8 mouse cellular contexts compared by ENCODE assay signal in genomic region chr1:180863606-180864005, GRCm38 (mm10). TPM values are rescaled to one million over a fixed set of nuclear protein-coding genes. Genes with fewer than 3 reads are reported as not detected.
DNase-seq lines count a peak whose midpoint lies in the region; ATAC-seq and TF ChIP-seq lines count a peak whose summit lies in the region.

No protein-coding gene starts in this region.

- peak; percentile 58; the same call in 1 of the 2 replicates for ATAC-seq in granulocyte monocyte progenitor cell, adult 5-6 weeks (replicated peaks; ENCODE audit: poor library complexity, severe bottlenecking)
- no peak for ATAC-seq in forebrain, embryonic 15.5 days (replicated peaks)

- no peaks in the 10 kb centered on the region; the same call in 1 of the 2 replicates for H3K4me1 ChIP-seq in cerebellum, adult 2 months (ENCODE audit: control insufficient read depth, insufficient read depth, low read length)
- no peaks in the 10 kb centered on the region for H3K4me1 ChIP-seq in forebrain, embryonic 15.5 days

- no peak overlapping the region for H3K27ac ChIP-seq in cerebellum, adult 2 months (ENCODE audit: insufficient read depth, low read length)
- H3K27ac ChIP-seq in left cerebral cortex, adult 2 months, result no peak overlapping the region
- H3K27ac ChIP-seq in forebrain, embryonic 15.5 days (replicated peaks), result no peak overlapping the region

- peak; percentile 58; the same call in 1 of the 2 replicates for TF ChIP-seq CTCF in cerebellum, adult 2 months (IDR thresholded peaks at IDR 0.05; ENCODE audit: borderline replicate concordance, insufficient read depth, low read depth, low read length)
- TF ChIP-seq CTCF in left cerebral cortex, adult 2 months (IDR thresholded peaks at IDR 0.05), result peak; percentile 87

- intact Hi-C loops in left cerebral cortex, adult 2 months (cut with DNase I), result no loop called here

- no peak overlapping the region for H3K4me2 ChIP-seq in forebrain, embryonic 15.5 days (replicated peaks)

- no peaks in the 10 kb centered on the region for H3K27me3 ChIP-seq in cerebellum, adult 2 months (ENCODE audit: control insufficient read depth, insufficient read depth, low read length)
- H3K27me3 ChIP-seq in forebrain, embryonic 15.5 days, result no peaks in the 10 kb centered on the region

- DNase-seq in cerebellum, adult 2 months, result peak in 1 of 2 experiments; percentile 18
- no peak for DNase-seq in cerebellum, adult 11-12 months
- no peak for DNase-seq in left cerebral cortex, adult 2 months (ENCODE audit: extremely low spot score in 1 of 2, low spot score in 2 of 2)
- no peak for DNase-seq in left cerebral cortex, adult 18-20 months (ENCODE audit: low spot score in 2 of 2)
- DNase-seq in MN1 (ENCODE audit: low spot score), result peak; percentile 76
- peak; percentile 72 for DNase-seq in naive thymus-derived CD4-positive, alpha-beta T cell, adult 2 months (ENCODE audit: low read depth)

- no peak overlapping the region for H3K9ac ChIP-seq in forebrain, embryonic 15.5 days (replicated peaks)

- no peak overlapping the region for H3K4me3 ChIP-seq in cerebellum, adult 2 months (replicated peaks; ENCODE audit: insufficient read depth, low read depth, low read length)
- no peak overlapping the region for H3K4me3 ChIP-seq in left cerebral cortex, adult 2 months
- no peak overlapping the region for H3K4me3 ChIP-seq in forebrain, embryonic 15.5 days

- 0% methylated on average over 1 of the region's 1 CpGs for WGBS in cerebellum, adult 2 months
- 10% methylated on average over 1 of the region's 1 CpGs for WGBS in forebrain, embryonic 15.5 days

- TF ChIP-seq POLR2A in cerebellum, adult 2 months (IDR thresholded peaks at IDR 0.05; ENCODE audit: borderline replicate concordance, insufficient read depth, low read length), result no peak

- H3K9me3 ChIP-seq in forebrain, embryonic 15.5 days, result no peaks in the 10 kb centered on the region

- H3K36me3 ChIP-seq in forebrain, embryonic 15.5 days, result peaks cover 81% of the 10 kb centered on the region

RNA-seq across cellular contexts. Expression of gene Sde2, which starts 12.7 kb away (rescaled TPM):
- 16.8 and 17.7 TPM in 2 replicates for polyA plus RNA-seq in cerebellum, adult 2 months (2012; rRNA removed)
- 10 to 100 TPM; 23.4 to 24.5 TPM for total RNA-seq in left cerebral cortex, adult 2 months (2021)
- 10 to 100 TPM; 20.9 to 25.7 TPM for total RNA-seq in left cerebral cortex, adult 18-20 months (2021)
- 18.0 and 23.5 TPM in 2 replicates for total RNA-seq in granulocyte monocyte progenitor cell, adult 5-6 weeks (2014; fragmentation: Nextera tagmentation)
- total RNA-seq in granulocyte monocyte progenitor cell, adult 5-6 weeks (2017), result 29.5 and 29.8 TPM in 2 replicates
- 35.7 and 35.9 TPM in 2 replicates for polyA plus RNA-seq in forebrain, embryonic 15.5 days (2015; fragmentation: Nextera tagmentation; extraction: Ambion mirVana)

RNA-seq across cellular contexts. Expression of gene Lefty2, which starts 29.3 kb away (rescaled TPM):
- 0.18 TPM in 1 of 2 replicates, not detected in the other for polyA plus RNA-seq in cerebellum, adult 2 months (2012; rRNA removed)
- total RNA-seq in left cerebral cortex, adult 2 months (2021), result under 1 TPM; 0.61 to 0.84 TPM
- total RNA-seq in left cerebral cortex, adult 18-20 months (2021), result under 1 TPM; 0.21 to 0.33 TPM
- total RNA-seq in granulocyte monocyte progenitor cell, adult 5-6 weeks (2014; fragmentation: Nextera tagmentation), result not detected in 2 replicates
- total RNA-seq in granulocyte monocyte progenitor cell, adult 5-6 weeks (2017), result not detected in 2 replicates
- 3.7 and 4.5 TPM in 2 replicates for polyA plus RNA-seq in forebrain, embryonic 15.5 days (2015; fragmentation: Nextera tagmentation; extraction: Ambion mirVana)

RNA-seq across cellular contexts. Expression of gene Pycr2, which starts 40.5 kb away (rescaled TPM):
- polyA plus RNA-seq in cerebellum, adult 2 months (2012; rRNA removed), result 40.2 and 46.8 TPM in 2 replicates
- 10 to 100 TPM; 26.7 to 28.3 TPM for total RNA-seq in left cerebral cortex, adult 2 months (2021)
- 10 to 100 TPM; 28.9 to 29.4 TPM for total RNA-seq in left cerebral cortex, adult 18-20 months (2021)
- 48.7 and 53.2 TPM in 2 replicates for total RNA-seq in granulocyte monocyte progenitor cell, adult 5-6 weeks (2014; fragmentation: Nextera tagmentation)
- total RNA-seq in granulocyte monocyte progenitor cell, adult 5-6 weeks (2017), result 27.8 and 28.4 TPM in 2 replicates
- 85.1 and 88.7 TPM in 2 replicates for polyA plus RNA-seq in forebrain, embryonic 15.5 days (2015; fragmentation: Nextera tagmentation; extraction: Ambion mirVana)

RNA-seq across cellular contexts. Expression of gene H3f3a, which starts 49.9 kb away (rescaled TPM):
- polyA plus RNA-seq in cerebellum, adult 2 months (2012; rRNA removed), result 463 and 518 TPM in 2 replicates
- 100 to 1,000 TPM; 261 to 262 TPM for total RNA-seq in left cerebral cortex, adult 2 months (2021)
- 100 to 1,000 TPM; 249 to 263 TPM for total RNA-seq in left cerebral cortex, adult 18-20 months (2021)
- total RNA-seq in granulocyte monocyte progenitor cell, adult 5-6 weeks (2014; fragmentation: Nextera tagmentation), result 1,208 and 1,212 TPM in 2 replicates
- 1,574 and 1,754 TPM in 2 replicates for total RNA-seq in granulocyte monocyte progenitor cell, adult 5-6 weeks (2017)
- polyA plus RNA-seq in forebrain, embryonic 15.5 days (2015; fragmentation: Nextera tagmentation; extraction: Ambion mirVana), result 3,899 and 4,029 TPM in 2 replicates

Comparison
In these comparisons a context has a peak if more than half of its experiments do, and no peak if none do; other contexts are left out.
1. DNase-seq: peak in MN1 (single experiment) and naive thymus-derived CD4-positive, alpha-beta T cell, adult 2 months (single experiment); none in cerebellum, adult 11-12 months (single experiment), left cerebral cortex, adult 2 months (0 of 2) and left cerebral cortex, adult 18-20 months (0 of 2).